Mouse (Mus musculus) cortical plate, adult 2 months (tissue): ENCODE results near the gene Ddx6.

Experiments
- CTCF ChIP-seq: fragments of 200-500 bp; IDR thresholded peaks from 2 replicates; pipeline ENCODE4 v1.5.1; 2011; ENCODE audit warnings: mild to moderate bottlenecking, control low read depth, low read length; ENCODE audit not compliant: insufficient read depth; ENCODE audit errors: extremely low read depth
- POLR2A ChIP-seq: fragments of 200-500 bp; IDR thresholded peaks from 2 replicates; pipeline ENCODE4 v1.6.1; 2011; ENCODE audit warnings: mild to moderate bottlenecking, low read length, control low read depth; ENCODE audit not compliant: insufficient read depth; ENCODE audit errors: extremely low read depth

DNA sequence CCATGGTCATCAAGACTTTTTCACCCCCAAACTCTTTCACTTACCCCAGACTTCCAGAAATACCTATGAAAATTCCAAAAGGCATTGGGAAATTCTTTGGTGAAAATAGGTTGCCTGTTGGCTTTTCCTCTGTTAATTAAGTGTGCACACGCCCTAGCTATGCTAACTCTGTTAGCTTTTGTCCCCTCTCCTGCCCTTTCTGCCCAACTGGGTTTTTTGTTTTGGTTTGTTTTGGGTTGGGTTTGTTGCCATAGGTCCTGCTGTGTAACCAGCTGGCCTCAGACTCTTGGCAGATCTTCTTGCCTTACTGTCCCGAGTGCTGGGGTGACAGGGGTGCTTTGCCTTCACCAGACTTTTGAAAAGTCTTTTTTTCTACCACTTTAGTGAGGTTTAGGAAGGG is 13.7 kb upstream of the Ddx6 start:
- TF ChIP-seq CTCF (no peak), POLR2A (no peak)
